Comparison of ENCODE assay signal across 8 mouse cellular contexts in genomic region chr9:64253021-64253904, GRCm38 (mm10). TPM values are rescaled to one million over a fixed set of nuclear protein-coding genes. Genes with fewer than 3 reads are reported as not detected.
DNase-seq lines count a peak whose midpoint lies in the region; ATAC-seq and TF ChIP-seq lines count a peak whose summit lies in the region.

Map2k1 (minus strand) TSS chr9:64253631.

- peak within 1 kb of the TSS; percentile 95 for H3K4me2 ChIP-seq in forebrain, embryonic 16.5 days (ENCODE audit: low read length)
- peak within 1 kb of the TSS; percentile 88 for H3K4me2 ChIP-seq in lung, embryonic 14.5 days

- H3K36me3 ChIP-seq in G1E (replicated peaks): peaks cover 28% of the 10 kb centered on the region
- no peaks in the 10 kb centered on the region for H3K36me3 ChIP-seq in forebrain, embryonic 16.5 days (ENCODE audit: control insufficient read depth, insufficient read depth)
- no peaks in the 10 kb centered on the region for H3K36me3 ChIP-seq in lung, embryonic 14.5 days (ENCODE audit: insufficient read depth)
- H3K36me3 ChIP-seq in thymus, adult 2 months (ENCODE audit: control insufficient read depth, insufficient read depth, low read length): no peaks in the 10 kb centered on the region

- H3K9me3 ChIP-seq in G1E (replicated peaks): no peaks in the 10 kb centered on the region
- no peaks in the 10 kb centered on the region for H3K9me3 ChIP-seq in forebrain, embryonic 16.5 days (ENCODE audit: control insufficient read depth, low read length)
- no peaks in the 10 kb centered on the region for H3K9me3 ChIP-seq in lung, embryonic 14.5 days (ENCODE audit: low read depth, low read length)

- DNase-seq in G1E (ENCODE audit: low spot score): peak; percentile 85
- DNase-seq in cerebellum, adult 18-20 months: peak; percentile 100
- DNase-seq in heart, postnatal 36 days: peak; percentile 100
- DNase-seq in layer of hippocampus, adult 2 months (ENCODE audit: low spot score in 2 of 2): peak; percentile 100
- DNase-seq in lung, embryonic 14.5 days: peak; percentile 100
- DNase-seq in thymus, adult 2 months: peak; percentile 100

- intact Hi-C loops in heart, postnatal 36 days (cut with DNase I): loop anchor here (1.0 to 5.0 kb wide), 4 partner anchors 18 to 116 kb away; partner anchors contain the start of genes Snapc5 and Uchl4

- H3K9ac ChIP-seq in forebrain, embryonic 16.5 days (replicated peaks; ENCODE audit: low read depth, low read length): peak within 1 kb of the TSS; percentile 88
- H3K9ac ChIP-seq in lung, embryonic 14.5 days: peak within 1 kb of the TSS; percentile 85

- peak; percentile 99 for TF ChIP-seq POLR2A in olfactory bulb, adult 2 months (IDR thresholded peaks at IDR 0.05; ENCODE audit: insufficient read depth, low read depth, low read length)
- TF ChIP-seq POLR2A in thymus, adult 2 months (IDR thresholded peaks at IDR 0.05; ENCODE audit: control insufficient read depth, extremely low read depth, insufficient read depth, low read length, poor library complexity): peak; percentile 99

- under 1% methylated on average over 88 of the region's 89 CpGs for WGBS in forebrain, embryonic 16.5 days
- WGBS in lung, embryonic 14.5 days: under 1% methylated on average over 88 of the region's 89 CpGs
- under 1% methylated on average over 89 of the region's 89 CpGs for WGBS in olfactory bulb, adult 2 months
- under 1% methylated on average over 89 of the region's 89 CpGs for WGBS in thymus, adult 2 months

- peak; percentile 100 for ATAC-seq in G1E (ENCODE audit: extremely low read depth, insufficient number of reproducible peaks, low FRiP score, poor library complexity, severe bottlenecking)
- ATAC-seq in forebrain, embryonic 16.5 days: peak; percentile 98
- ATAC-seq in lung, embryonic 14.5 days (ENCODE audit: insufficient read depth): peak; percentile 97

- H3K4me1 ChIP-seq in G1E (ENCODE audit: insufficient read depth, low read depth, low read length): peaks cover 40% of the 10 kb centered on the region
- H3K4me1 ChIP-seq in forebrain, embryonic 16.5 days (replicated peaks; ENCODE audit: control insufficient read depth, insufficient read depth, low read length): peaks cover 17% of the 10 kb centered on the region
- 0 out of 2 replicates have a peak, but pooled peaks cover 4% of the 10 kb centered on the region for H3K4me1 ChIP-seq in lung, embryonic 14.5 days (ENCODE audit: insufficient read depth)
- peaks cover 4% of the 10 kb centered on the region; the same call in 1 of the 2 replicates for H3K4me1 ChIP-seq in olfactory bulb, adult 2 months (ENCODE audit: control insufficient read depth, insufficient read depth, low read length)
- H3K4me1 ChIP-seq in thymus, adult 2 months (replicated peaks; ENCODE audit: control insufficient read depth, insufficient read depth, low read length): peaks cover 5% of the 10 kb centered on the region; the same call in 1 of the 2 replicates

- peak within 1 kb of the TSS; percentile 92 for H3K27ac ChIP-seq in forebrain, embryonic 16.5 days (ENCODE audit: low read length)
- H3K27ac ChIP-seq in layer of hippocampus, adult 2 months: peak within 1 kb of the TSS; percentile 96
- H3K27ac ChIP-seq in lung, embryonic 14.5 days (ENCODE audit: low read depth): peak within 1 kb of the TSS; percentile 96
- peak within 1 kb of the TSS; percentile 73 for H3K27ac ChIP-seq in olfactory bulb, adult 2 months (ENCODE audit: insufficient read depth, low read depth, low read length)
- no peak within 1 kb of the TSS; the same call in 1 of the 2 replicates for H3K27ac ChIP-seq in thymus, adult 2 months (ENCODE audit: control insufficient read depth, insufficient read depth, low read length)

- H3K4me3 ChIP-seq in G1E (ENCODE audit: low read depth, low read length): peak within 1 kb of the TSS; percentile 80
- peak within 1 kb of the TSS; percentile 97 for H3K4me3 ChIP-seq in forebrain, embryonic 16.5 days (replicated peaks; ENCODE audit: low read length)
- peak within 1 kb of the TSS; percentile 90 for H3K4me3 ChIP-seq in layer of hippocampus, adult 2 months
- peak within 1 kb of the TSS; percentile 89 for H3K4me3 ChIP-seq in lung, embryonic 14.5 days (ENCODE audit: low read depth, low read length)
- H3K4me3 ChIP-seq in olfactory bulb, adult 2 months (ENCODE audit: insufficient read depth, low read depth, low read length): peak within 1 kb of the TSS; percentile 88
- H3K4me3 ChIP-seq in thymus, adult 2 months (ENCODE audit: control insufficient read depth, insufficient read depth, low read length): peak within 1 kb of the TSS; percentile 60

- TF ChIP-seq CTCF in G1E (IDR thresholded peaks at IDR 0.05; ENCODE audit: low read depth, low read length): no peak
- TF ChIP-seq CTCF in layer of hippocampus, adult 2 months (conservative IDR thresholded peaks at IDR 0.05): peak; percentile 85
- peak; percentile 84 for TF ChIP-seq CTCF in lung, embryonic 14.5 days (IDR thresholded peaks at IDR 0.05; ENCODE audit: low read depth)
- TF ChIP-seq CTCF in olfactory bulb, adult 2 months (IDR thresholded peaks at IDR 0.05; ENCODE audit: insufficient read depth, low read depth, low read length): peak; percentile 84
- peak; percentile 86 for TF ChIP-seq CTCF in thymus, adult 2 months (IDR thresholded peaks at IDR 0.05; ENCODE audit: borderline replicate concordance, control insufficient read depth, extremely low read depth, insufficient read depth, low read length, poor library complexity)

- H3K27me3 ChIP-seq in G1E (ENCODE audit: insufficient read depth, low read length): peaks cover 2% of the 10 kb centered on the region; the same call in 1 of the 2 replicates
- no peaks in the 10 kb centered on the region for H3K27me3 ChIP-seq in forebrain, embryonic 16.5 days (replicated peaks; ENCODE audit: control insufficient read depth, insufficient read depth, low read length)
- H3K27me3 ChIP-seq in lung, embryonic 14.5 days (ENCODE audit: insufficient read depth, low read length): no peaks in the 10 kb centered on the region
- no peaks in the 10 kb centered on the region for H3K27me3 ChIP-seq in thymus, adult 2 months (ENCODE audit: control insufficient read depth, insufficient read depth, low read length)

RNA-seq across cellular contexts. Expression of gene Map2k1, which starts in this region (rescaled TPM):
- total RNA-seq in G1E (2014; fragmentation: Nextera tagmentation) (34.7 and 43.3 TPM in 2 replicates), G1E (2017) (106 and 121 TPM in 2 replicates)
- polyA plus RNA-seq in G1E (2012): 25.8 and 40.0 TPM in 2 replicates
- polyA plus RNA-seq in forebrain, embryonic 16.5 days (2015; fragmentation: Nextera tagmentation; extraction: Ambion mirVana): 53.6 and 54.6 TPM in 2 replicates
- 10 to 100 TPM; 50.1 to 52.8 TPM for total RNA-seq in heart, postnatal 36 days (2021)
- 100 to 1,000 TPM; 329 to 346 TPM for total RNA-seq in layer of hippocampus, adult 2 months (2021)
- polyA plus RNA-seq in lung, embryonic 14.5 days (2014; fragmentation: Nextera tagmentation; extraction: Ambion mirVana): 69.2 and 71.2 TPM in 2 replicates
- 126 and 566 TPM in 2 replicates for polyA plus RNA-seq in olfactory bulb, adult 2 months (2012; ENCODE audit: insufficient read depth, insufficient read length, low replicate concordance, missing spikeins)
- 47.6 and 50.4 TPM in 2 replicates for polyA plus RNA-seq in thymus, adult 2 months (2012; rRNA removed)
